In the genomic region with DNA sequence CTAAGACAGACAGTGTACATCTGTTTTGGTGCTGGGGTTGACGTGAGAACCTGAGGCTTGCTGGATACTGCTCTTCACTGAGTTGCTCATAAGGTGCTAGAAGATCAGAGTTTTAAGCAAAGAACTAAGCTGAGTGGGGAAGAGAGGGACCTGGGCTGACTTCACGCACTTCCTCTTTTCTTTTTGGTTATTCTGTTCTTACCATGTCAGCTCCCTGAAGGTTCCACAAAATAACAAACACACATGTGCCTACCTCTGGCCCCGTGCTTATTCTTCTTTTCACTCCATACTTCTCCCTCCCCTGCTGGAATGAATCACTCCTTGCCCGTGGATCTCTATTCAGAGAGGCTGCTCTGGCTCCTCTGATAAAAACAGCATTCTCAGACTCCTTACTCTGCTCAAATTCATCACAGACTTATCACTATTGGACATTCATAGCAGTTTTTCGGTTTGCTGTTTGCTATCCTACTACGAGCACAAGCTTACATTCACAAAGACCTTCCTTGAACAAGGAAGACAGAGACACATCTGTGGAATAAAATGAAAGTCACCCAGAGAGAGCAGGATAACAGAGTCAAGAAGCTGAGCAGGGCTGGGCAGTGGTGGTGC, we compare ENCODE assay signal across 28 mouse cellular contexts. TPM values are rescaled to one million over a fixed set of nuclear protein-coding genes. Genes with fewer than 3 reads are reported as not detected.
DNase-seq lines count a peak whose midpoint lies in the region; ATAC-seq and TF ChIP-seq lines count a peak whose summit lies in the region.
"Had no signal": no experiment of that assay in that cellular context is flagged by ENCODE, and none has a peak within 500 bp of the region (broad histone marks: within the 10 kb centered on the region; RNA-seq: fewer than 3 reads in every experiment).

No protein-coding gene starts in this region.

- H3K4me1 ChIP-seq in G1E (ENCODE audit: insufficient read depth, low read depth, low read length): peaks cover 53% of the 10 kb centered on the region
- 0 out of 2 replicates have a peak, but pooled peaks cover 3% of the 10 kb centered on the region for H3K4me1 ChIP-seq in intestine, embryonic 15.5 days (replicated peaks)
- H3K4me1 ChIP-seq: embryonic facial prominence, embryonic 12.5 days; hindbrain, embryonic 13.5 days; midbrain, embryonic 10.5 days had no signal

- peaks cover 45% of the 10 kb centered on the region for H3K36me3 ChIP-seq in G1E (replicated peaks)
- no peaks in the 10 kb centered on the region for H3K36me3 ChIP-seq in intestine, embryonic 15.5 days
- H3K36me3 ChIP-seq: neural tube, embryonic 15.5 days had no signal

- no peak overlapping the region for H3K27ac ChIP-seq in intestine, embryonic 15.5 days
- H3K27ac ChIP-seq: embryonic facial prominence, embryonic 12.5 days; hindbrain, embryonic 13.5 days; kidney, postnatal 0 days; left cerebral cortex, adult 2 months; midbrain, embryonic 10.5 days; neural tube, embryonic 15.5 days; stomach, postnatal 0 days had no signal

- DNase-seq in A20 (ENCODE audit: low read depth, low spot score) (peak; percentile 72), G1E (ENCODE audit: low spot score) (peak; percentile 62)
- DNase-seq in embryo, embryonic 11 days: no peak
- no peak for DNase-seq in right cerebral cortex, postnatal 4 days
- DNase-seq: adrenal gland, adult 8-10 months; cerebellum, adult 9-10 months; forebrain, postnatal 0 days; gastrocnemius, postnatal 14 days; heart, adult 18-20 months; heart, postnatal 14 days; kidney, adult 2 months; lung, adult 18-20 months; lung, postnatal 10 days; spleen, adult 18-20 months; thymus, adult 2 months had no signal

- WGBS in intestine, embryonic 15.5 days: 88% methylated on average over 6 of the region's 6 CpGs

- H3K9ac ChIP-seq in intestine, embryonic 15.5 days: no peak overlapping the region
- H3K9ac ChIP-seq: embryonic facial prominence, embryonic 12.5 days; forebrain, postnatal 0 days; heart, embryonic 12.5 days; hindbrain, embryonic 13.5 days; neural tube, embryonic 15.5 days had no signal

- H3K4me3 ChIP-seq in G1E (ENCODE audit: low read depth, low read length): no peak overlapping the region
- no peak overlapping the region for H3K4me3 ChIP-seq in intestine, embryonic 15.5 days (replicated peaks)
- H3K4me3 ChIP-seq: embryonic facial prominence, embryonic 12.5 days; heart, embryonic 12.5 days; hindbrain, embryonic 13.5 days; left cerebral cortex, adult 2 months; midbrain, embryonic 10.5 days; neural tube, embryonic 15.5 days had no signal

- peak; percentile 25; the same call in 1 of the 2 replicates for ATAC-seq in G1E (ENCODE audit: extremely low read depth, insufficient number of reproducible peaks, low FRiP score, poor library complexity, severe bottlenecking)
- ATAC-seq in granulocyte monocyte progenitor cell, adult 5-6 weeks (replicated peaks; ENCODE audit: poor library complexity, severe bottlenecking): peak; percentile 53
- peak; percentile 55 for ATAC-seq in megakaryocyte-erythroid progenitor cell, adult 5-6 weeks (replicated peaks; ENCODE audit: low FRiP score, low TSS enrichment, poor library complexity, severe bottlenecking)
- ATAC-seq in intestine, embryonic 15.5 days: no peak
- ATAC-seq: forebrain, postnatal 0 days had no signal

- no peaks in the 10 kb centered on the region for H3K27me3 ChIP-seq in G1E (ENCODE audit: insufficient read depth, low read length)
- H3K27me3 ChIP-seq in intestine, embryonic 15.5 days (replicated peaks): no peaks in the 10 kb centered on the region
- H3K27me3 ChIP-seq: embryonic facial prominence, embryonic 12.5 days; heart, embryonic 12.5 days; hindbrain, embryonic 13.5 days; neural tube, embryonic 15.5 days had no signal

- no peak for TF ChIP-seq CTCF in G1E (IDR thresholded peaks at IDR 0.05; ENCODE audit: low read depth, low read length)

- no peak overlapping the region for H3K4me2 ChIP-seq in intestine, embryonic 15.5 days (replicated peaks)
- H3K4me2 ChIP-seq: embryonic facial prominence, embryonic 12.5 days; heart, embryonic 12.5 days; hindbrain, embryonic 13.5 days; neural tube, embryonic 15.5 days had no signal

- no peaks in the 10 kb centered on the region for H3K9me3 ChIP-seq in G1E (replicated peaks)
- H3K9me3 ChIP-seq in intestine, embryonic 15.5 days: no peaks in the 10 kb centered on the region
- H3K9me3 ChIP-seq: embryonic facial prominence, embryonic 12.5 days; heart, embryonic 12.5 days; hindbrain, embryonic 13.5 days; midbrain, embryonic 10.5 days; neural tube, embryonic 15.5 days had no signal

RNA-seq across cellular contexts. Expression of a gene that starts 12.4 kb away (rescaled TPM):
- total RNA-seq in G1E (2014; fragmentation: Nextera tagmentation) (11.4 and 20.8 TPM in 2 replicates), G1E (2017) (6.3 and 6.5 TPM in 2 replicates)
- polyA plus RNA-seq in G1E (2012): 4.7 and 5.7 TPM in 2 replicates
- total RNA-seq in granulocyte monocyte progenitor cell, adult 5-6 weeks (2014; fragmentation: Nextera tagmentation): 14.8 and 16.0 TPM in 2 replicates
- total RNA-seq in granulocyte monocyte progenitor cell, adult 5-6 weeks (2017): 9.5 and 9.6 TPM in 2 replicates
- 3.7 and 9.7 TPM in 2 replicates for total RNA-seq in megakaryocyte-erythroid progenitor cell, adult 5-6 weeks (2014; fragmentation: Nextera tagmentation)
- total RNA-seq in megakaryocyte-erythroid progenitor cell, adult 5-6 weeks (2017): 7.7 and 8.6 TPM in 2 replicates
- polyA plus RNA-seq in intestine, embryonic 15.5 days (2015; fragmentation: Nextera tagmentation; extraction: Ambion mirVana): 7.2 and 8.5 TPM in 2 replicates

RNA-seq across cellular contexts. Expression of a gene that starts 12.7 kb away (rescaled TPM):
- total RNA-seq in G1E (2014; fragmentation: Nextera tagmentation) (2.1 and 2.9 TPM in 2 replicates), G1E (2017) (2.0 and 3.1 TPM in 2 replicates)
- polyA plus RNA-seq in G1E (2012): 0.10 and 0.14 TPM in 2 replicates
- total RNA-seq in granulocyte monocyte progenitor cell, adult 5-6 weeks (2014; fragmentation: Nextera tagmentation): 0.34 and 4.1 TPM in 2 replicates
- 0.90 and 1.3 TPM in 2 replicates for total RNA-seq in granulocyte monocyte progenitor cell, adult 5-6 weeks (2017)
- total RNA-seq in megakaryocyte-erythroid progenitor cell, adult 5-6 weeks (2014; fragmentation: Nextera tagmentation): 0.77 and 1.1 TPM in 2 replicates
- 1.3 and 1.6 TPM in 2 replicates for total RNA-seq in megakaryocyte-erythroid progenitor cell, adult 5-6 weeks (2017)
- 0.72 and 0.79 TPM in 2 replicates for polyA plus RNA-seq in intestine, embryonic 15.5 days (2015; fragmentation: Nextera tagmentation; extraction: Ambion mirVana)

RNA-seq across cellular contexts. Expression of a gene that starts 44.5 kb away (rescaled TPM):
- total RNA-seq in G1E (2014; fragmentation: Nextera tagmentation) (not detected in 2 replicates), G1E (2017) (0.11 and 0.12 TPM in 2 replicates)
- polyA plus RNA-seq in G1E (2012): 0.08 TPM in 1 of 2 replicates, not detected in the other
- 1.7 and 87.9 TPM in 2 replicates for total RNA-seq in granulocyte monocyte progenitor cell, adult 5-6 weeks (2014; fragmentation: Nextera tagmentation)
- total RNA-seq in granulocyte monocyte progenitor cell, adult 5-6 weeks (2017): 228 and 233 TPM in 2 replicates
- 415 TPM in 1 of 2 replicates, not detected in the other for total RNA-seq in megakaryocyte-erythroid progenitor cell, adult 5-6 weeks (2014; fragmentation: Nextera tagmentation)
- 12.5 and 64.5 TPM in 2 replicates for total RNA-seq in megakaryocyte-erythroid progenitor cell, adult 5-6 weeks (2017)
- 5.3 and 10.7 TPM in 2 replicates for polyA plus RNA-seq in intestine, embryonic 15.5 days (2015; fragmentation: Nextera tagmentation; extraction: Ambion mirVana)
- total RNA-seq: adrenal gland, adult 8-10 months; forebrain, postnatal 0 days; heart, adult 18-20 months; liver, adult 2 months had no signal
- polyA plus RNA-seq: large intestine, adult 2 months had no signal

RNA-seq across cellular contexts. Expression of a gene that starts 56.1 kb away (rescaled TPM):
- total RNA-seq in G1E (2014; fragmentation: Nextera tagmentation) (55.8 and 58.9 TPM in 2 replicates), G1E (2017) (6.9 and 8.2 TPM in 2 replicates)
- polyA plus RNA-seq in G1E (2012): 62.3 and 93.5 TPM in 2 replicates
- 12.7 and 17.7 TPM in 2 replicates for total RNA-seq in granulocyte monocyte progenitor cell, adult 5-6 weeks (2014; fragmentation: Nextera tagmentation)
- 3.0 and 3.2 TPM in 2 replicates for total RNA-seq in granulocyte monocyte progenitor cell, adult 5-6 weeks (2017)
- total RNA-seq in megakaryocyte-erythroid progenitor cell, adult 5-6 weeks (2014; fragmentation: Nextera tagmentation): 17.7 and 24.3 TPM in 2 replicates
- 1.9 and 11.0 TPM in 2 replicates for total RNA-seq in megakaryocyte-erythroid progenitor cell, adult 5-6 weeks (2017)
- polyA plus RNA-seq in intestine, embryonic 15.5 days (2015; fragmentation: Nextera tagmentation; extraction: Ambion mirVana): 12.2 and 15.6 TPM in 2 replicates

Comparison
In these comparisons a context has a peak if more than half of its experiments do, and no peak if none do; other contexts are left out.
1. DNase-seq: peak in A20 (single experiment) and G1E (single experiment); none in embryo, embryonic 11 days (single experiment) and right cerebral cortex, postnatal 4 days (single experiment).